Mouse (Mus musculus): ENCODE data around the gene 4933430I17Rik.
A peak's percentile ranks its signal among the peaks of the same experiment; 100 is the strongest.

Gene 4933430I17Rik

DNA sequence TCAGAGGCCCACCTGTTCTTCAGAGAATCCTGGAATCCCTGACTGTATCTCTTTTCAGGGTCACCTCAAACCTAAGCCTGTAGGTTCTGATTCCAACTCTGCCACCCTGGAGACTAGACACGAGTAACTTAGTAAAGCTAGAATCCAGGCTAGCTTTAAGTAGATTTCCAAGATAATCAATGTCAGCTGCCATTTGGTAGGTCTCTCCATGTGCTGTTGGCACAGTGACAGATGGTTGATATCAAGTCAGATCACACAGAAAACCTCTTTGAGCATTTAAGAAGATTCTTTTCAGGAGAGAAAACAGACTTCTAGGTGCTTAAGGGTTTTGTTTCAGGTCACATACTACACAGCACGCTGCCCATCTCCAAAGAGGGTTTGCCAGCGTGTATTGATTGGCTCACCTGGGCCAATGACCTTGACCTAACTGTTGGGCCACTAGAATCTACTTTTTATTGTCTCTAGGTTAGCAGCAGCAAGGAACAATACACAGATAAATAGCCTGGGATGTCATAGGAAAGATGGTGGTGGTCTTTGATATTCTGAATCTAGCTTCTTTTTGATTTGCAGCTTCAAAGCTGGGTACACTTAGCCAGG, 21.7 kb upstream of the 4933430I17Rik start, which contains the start of gene Hdhd3:
Hdhd3 (minus strand) TSS at position 94 of the 597 bp plus-strand sequence.
- no peak for DNase-seq (ENCODE audit: low read depth)

DNA sequence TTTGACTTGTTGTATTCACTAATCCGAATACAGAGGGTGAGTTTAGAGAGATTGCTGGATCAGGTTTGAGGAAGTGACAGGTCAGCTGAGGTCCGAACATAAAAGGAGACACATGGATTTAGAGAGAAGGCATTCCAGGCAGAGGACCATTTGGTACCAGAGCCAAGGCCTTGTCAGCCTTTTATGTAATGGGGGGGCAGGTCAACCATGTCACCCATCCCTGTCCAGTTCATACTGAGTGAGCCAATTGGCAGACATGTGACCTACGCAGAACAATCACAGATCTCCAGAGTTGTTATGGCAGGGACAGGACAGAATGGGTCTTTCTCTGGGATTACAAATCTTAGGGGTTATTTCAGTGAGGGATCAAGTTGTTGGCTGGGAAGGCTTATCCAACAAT, 19.2 kb upstream of the 4933430I17Rik start:
- DNase-seq (ENCODE audit: low read depth), result no peak

DNA sequence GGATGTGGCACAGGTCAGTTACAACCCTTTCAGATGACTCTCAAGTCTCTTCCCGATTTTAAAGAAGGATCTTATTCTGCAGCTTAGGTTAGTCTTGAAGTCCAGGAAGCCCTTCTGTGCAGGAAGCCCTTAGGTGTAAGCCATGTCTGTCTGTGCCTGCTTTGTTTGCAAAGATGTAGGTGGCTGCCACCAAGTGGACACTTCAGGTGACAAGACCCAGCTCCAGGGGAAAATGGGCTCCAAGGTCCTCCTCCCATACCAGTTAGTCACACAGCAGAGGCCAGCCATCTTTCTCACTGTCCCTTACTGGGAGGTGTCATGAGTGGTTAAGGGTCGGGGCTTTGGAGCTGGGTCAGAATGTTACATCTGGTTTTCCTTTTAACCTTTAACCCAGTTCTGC, 18.4 kb upstream of the 4933430I17Rik start:
- DNase-seq (ENCODE audit: low read depth), result peak; percentile 69

DNA sequence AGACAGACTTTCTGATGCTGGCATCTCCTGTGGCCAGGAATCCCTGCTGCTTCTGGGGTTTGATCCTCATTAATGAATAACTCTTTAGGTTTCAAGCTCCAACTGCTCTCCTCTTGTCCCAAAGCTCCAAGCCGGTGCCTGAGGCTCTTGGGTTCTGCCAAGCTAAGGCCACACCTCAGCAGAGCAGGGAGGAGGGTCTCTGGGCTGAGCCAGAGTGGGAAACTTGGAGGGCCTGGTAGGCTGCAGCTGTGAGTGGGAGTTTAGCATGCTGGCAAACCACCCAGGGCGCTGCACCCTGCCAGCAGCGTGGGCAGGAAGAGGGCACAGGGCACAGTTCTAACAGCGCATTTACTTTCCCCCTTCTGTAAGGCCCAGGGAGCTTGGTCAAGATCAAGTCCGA, 16.3 kb upstream of the 4933430I17Rik start:
- no peak for DNase-seq (ENCODE audit: low read depth)

DNA sequence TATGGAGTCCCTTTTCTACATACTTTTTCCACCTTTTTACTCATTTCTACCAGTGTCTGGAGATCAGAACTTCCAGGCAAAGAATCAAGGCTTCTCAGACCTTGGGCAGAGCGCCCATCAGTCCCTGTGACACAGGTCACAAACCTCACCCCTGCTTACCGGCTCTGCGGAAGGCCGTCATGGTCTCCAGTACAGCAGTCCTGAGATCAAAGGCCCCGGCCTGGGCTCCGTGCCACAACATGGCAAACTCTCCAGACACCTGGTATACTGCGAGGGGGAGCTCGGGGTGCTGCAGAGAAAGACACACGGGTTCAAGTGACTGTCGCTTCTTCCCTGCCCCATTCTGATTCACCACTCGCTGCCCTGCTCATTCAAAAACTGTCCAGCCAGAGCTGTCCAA, 15.2 kb upstream of the 4933430I17Rik start:
- DNase-seq (ENCODE audit: low read depth), result no peak

DNA sequence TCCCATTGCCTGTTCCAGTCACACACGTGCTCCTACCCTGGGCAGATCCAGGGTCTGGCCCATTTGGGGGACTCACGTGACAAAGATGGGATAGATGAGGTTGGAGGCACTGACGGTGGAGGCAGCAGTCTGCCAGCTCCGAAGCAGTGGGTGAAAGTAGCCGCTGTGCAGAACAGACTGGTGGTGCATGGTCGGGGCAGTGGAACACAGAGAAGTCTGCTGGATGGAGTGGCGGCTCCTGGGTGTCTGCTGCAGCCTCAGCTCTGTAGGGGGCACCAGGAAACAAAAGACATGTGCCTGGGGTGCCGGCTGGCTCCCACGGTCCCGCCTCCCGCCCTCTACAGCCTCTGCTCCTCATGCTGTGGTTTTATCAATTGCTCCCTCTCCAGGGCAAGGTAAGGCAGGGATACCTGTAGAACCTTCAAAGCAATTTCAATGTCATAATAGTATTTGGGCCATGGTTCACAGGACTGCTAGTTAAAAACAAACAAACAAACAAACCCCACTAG, 11.1 kb upstream of the 4933430I17Rik start:
- no peak for DNase-seq (ENCODE audit: low read depth)

DNA sequence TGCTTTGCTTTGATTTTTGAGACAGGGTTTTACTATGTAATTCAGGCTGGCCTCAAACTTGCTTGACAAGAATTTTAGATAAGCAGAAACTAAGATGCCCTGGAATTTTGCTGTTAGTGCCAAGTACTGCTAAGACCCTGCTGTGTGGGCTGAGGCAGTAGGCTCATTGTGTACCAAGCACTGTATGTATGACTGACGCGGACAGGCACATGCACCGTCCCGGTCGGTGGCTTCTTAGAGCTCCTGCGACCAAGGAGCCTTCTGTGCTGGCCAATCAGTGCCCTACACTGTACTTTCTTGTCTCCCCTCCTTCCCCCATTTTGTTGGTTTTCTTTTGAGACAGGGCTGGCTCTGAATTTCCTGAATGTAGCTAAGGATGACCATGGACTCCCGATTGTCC, 10.2 kb upstream of the 4933430I17Rik start:
- DNase-seq (ENCODE audit: low read depth), result no peak

DNA sequence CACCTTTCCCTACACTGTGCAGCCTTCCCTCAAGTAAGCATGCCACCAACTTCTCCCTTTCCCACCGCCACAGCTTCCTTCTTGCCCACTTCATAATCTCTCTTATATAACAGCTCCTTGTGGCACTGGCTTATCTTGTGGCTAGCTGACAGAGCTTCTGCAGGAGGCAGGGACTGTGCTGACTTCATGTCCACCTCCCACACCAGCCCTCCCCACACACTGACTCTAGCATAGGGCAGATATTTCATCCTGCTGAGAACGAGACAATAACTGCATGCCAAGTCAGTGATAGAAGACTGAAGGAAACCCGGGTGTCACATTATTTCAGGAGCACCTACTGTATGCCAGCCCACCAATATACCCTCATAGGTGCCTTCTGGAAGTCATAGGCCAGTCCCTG, 9.7 kb upstream of the 4933430I17Rik start:
- DNase-seq (ENCODE audit: low read depth), result no peak

DNA sequence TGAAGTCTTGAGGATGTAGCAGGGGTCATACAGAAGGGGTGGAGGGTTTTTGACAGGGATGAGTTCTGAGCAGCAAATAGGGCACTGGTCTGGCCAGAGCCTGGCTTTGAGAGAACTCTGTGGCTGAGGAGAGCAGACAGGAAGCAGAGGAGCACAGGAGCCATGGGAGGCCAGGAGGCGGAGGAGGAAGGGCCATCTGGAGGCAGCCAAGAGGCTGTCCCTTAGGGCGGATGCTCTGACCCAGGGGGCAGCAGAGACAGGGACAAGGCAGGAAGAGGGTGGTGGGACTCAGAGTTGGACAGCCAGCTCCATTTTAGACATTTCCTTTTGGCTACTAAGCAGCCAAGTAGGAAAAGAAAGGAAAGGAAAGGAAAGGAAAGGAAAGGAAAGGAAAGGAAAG, 9.1 kb upstream of the 4933430I17Rik start:
- no peak for DNase-seq (ENCODE audit: low read depth)

DNA sequence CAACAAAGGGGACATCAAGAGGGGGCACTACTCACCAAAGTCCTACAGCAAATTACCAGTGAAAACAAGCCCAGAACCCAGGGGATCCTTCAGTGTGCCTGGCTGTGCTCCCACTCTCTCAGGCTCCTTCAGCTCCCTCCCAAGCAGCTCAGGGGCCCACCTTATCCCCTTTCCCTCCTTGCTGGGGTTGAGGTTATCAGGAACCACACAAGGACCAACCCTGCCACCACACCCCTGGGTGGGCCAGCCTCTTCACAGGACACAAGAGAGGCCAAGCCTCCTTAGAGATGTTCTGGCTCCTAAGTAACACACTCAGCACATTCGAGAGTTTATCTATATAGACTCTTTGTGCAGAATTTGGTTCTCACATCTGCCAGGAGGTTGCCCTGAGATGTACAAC, 8.6 kb upstream of the 4933430I17Rik start:
- no peak for DNase-seq (ENCODE audit: low read depth)

DNA sequence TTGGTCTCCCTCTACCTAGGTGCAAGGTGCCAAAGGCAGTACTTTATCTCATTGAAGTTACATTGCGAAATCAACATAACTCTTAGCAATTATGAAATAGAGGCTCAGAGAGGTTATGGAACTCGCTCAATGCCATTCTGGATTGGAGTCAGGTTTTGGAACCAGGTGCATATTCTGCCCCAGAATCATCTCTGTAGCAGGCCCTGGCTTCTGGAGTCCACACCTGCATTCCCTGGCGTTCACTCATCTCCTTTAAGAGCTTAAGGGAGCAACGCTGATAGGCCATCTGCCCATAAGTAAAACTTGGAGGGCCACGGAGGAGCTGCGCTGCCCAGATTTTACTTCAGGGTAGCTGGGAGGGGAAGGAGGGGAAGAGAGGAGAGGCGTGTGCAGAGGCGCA, 8.1 kb upstream of the 4933430I17Rik start:
- DNase-seq (ENCODE audit: low read depth), result no peak

DNA sequence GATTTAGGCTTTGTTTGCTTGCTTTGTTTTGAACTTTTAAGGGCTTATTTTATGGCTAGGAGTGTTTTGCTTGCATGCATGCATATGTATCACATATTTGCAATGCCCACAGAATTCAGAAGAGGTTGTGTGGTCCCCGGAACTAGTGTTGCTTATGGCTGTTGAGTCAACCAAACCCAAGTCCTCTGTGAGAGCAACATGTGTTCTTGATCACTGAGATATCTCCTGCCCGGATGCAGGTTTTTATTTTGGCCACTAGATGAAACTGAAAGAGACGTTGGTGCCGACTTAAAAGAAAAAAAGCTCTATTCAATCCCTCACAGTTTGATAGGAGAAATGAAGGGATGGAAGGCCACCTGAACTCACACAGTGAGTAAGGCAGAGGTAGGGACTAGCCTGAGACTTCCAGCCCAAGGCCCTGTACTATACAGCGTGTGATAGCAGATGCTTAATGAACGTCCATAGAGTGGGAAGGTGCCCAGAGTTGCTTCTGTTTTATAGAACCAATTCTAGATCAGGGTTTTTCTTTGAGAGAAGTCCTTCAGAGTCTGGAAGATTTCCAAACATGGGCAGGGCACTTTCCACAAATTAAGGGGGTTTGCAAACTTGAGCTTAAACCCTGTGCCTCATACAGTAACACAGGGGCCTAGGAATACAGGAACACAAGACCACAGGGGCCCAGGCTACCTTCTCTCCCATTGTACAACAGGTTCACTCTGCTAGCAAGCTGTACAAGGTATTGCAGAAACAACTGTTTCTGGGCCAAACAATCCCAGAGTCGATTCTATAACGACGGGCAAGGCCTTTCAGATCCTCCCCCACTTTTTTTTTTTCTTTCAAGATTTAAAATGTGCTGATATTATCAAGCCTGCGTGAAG, 7.4 kb upstream of the 4933430I17Rik start:
- no peak for DNase-seq (ENCODE audit: low read depth)

DNA sequence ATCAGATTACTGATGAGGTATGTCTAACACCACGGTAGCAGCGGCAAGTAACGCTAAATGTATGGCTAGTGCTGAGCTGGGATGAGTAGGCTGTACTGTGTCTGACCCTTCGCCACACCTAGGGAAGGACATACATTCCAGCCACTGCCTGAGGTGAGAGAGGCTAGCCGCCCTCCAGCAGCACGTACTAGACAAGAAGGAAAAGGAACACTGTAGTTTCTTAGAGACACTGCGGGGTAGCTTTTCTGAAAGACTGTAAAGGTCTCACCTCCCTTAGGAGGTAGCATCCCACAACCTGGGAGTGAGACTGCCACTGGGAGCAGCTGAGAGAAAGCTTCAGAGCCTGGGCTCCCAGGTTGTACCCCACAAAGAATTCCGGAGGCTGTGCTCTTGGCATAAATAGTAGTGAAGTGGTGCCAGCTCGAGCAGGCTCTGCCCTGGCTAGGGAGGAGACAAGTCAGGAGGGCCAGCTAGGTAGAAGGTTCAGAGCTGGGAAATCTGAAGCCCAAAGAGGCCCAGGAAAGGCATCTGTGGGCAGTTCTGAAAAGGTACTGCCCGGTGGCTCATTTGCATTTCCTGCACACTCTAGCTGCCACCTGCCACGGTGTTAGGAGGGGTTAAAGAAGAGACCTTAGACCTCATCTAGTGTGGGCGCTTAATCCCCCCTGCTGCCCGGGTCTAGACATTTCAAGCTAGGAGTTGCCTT, 6.6 kb upstream of the 4933430I17Rik start:
- no peak for DNase-seq (ENCODE audit: low read depth)

DNA sequence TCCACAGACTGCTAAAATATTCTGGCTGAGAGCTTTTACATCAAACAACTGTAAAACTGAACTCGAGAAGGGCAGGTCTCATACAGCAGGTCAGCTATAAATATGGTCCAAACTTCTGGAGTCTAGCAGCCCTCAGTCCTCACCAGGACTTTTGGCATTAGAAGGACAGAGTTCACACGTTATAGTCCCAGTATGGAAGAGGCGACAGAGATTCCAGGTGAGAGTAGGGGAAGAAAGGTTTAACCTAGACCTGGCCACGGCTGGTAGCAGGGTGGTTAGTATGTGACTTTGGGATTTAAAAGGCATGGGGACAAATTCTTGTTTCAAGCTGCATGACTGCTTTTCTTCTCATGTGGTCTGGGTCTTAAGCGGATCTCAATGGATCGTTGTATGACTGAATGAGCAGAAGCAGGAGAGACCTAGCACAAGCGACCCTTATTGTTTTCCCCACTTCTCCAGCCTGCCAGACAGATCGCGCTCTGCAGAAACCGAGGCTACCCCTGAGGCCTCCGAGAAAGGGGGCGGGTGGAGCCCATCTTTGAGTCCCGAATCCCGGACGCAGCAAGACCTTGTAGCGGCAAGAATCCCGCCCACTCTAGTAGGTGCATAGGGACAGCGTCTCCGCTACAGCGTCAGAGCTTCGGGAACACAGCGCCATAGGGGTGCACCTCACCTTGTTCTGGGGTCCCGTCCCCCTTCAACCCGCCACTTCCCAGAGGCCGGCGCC, 5.9 kb upstream of the 4933430I17Rik start:
- DNase-seq (ENCODE audit: low read depth), result no peak

DNA sequence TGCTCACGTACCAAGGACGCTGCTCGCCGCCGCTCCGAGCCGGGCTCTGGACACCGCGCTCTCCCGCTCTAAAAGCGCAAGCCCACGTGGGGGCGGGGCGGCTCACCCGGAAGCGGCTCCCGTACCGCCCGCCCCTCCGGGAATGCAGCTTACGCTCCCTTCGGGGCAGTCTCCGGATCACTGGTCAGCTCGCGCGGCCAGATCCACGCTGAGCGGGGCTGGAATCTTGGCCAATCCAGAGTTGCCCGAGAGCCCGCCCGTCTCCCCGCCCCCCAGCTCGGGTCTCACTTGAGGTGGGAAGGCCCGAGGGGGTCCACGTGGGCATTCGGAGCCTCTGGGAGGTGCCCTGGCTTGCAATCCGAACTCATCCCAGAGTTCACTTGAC, 5.3 kb upstream of the 4933430I17Rik start, which contains the start of gene Alad:
Alad (minus strand) TSS at position 70 of the 385 bp plus-strand sequence.
- DNase-seq (ENCODE audit: low read depth), result peak; percentile 75

DNA sequence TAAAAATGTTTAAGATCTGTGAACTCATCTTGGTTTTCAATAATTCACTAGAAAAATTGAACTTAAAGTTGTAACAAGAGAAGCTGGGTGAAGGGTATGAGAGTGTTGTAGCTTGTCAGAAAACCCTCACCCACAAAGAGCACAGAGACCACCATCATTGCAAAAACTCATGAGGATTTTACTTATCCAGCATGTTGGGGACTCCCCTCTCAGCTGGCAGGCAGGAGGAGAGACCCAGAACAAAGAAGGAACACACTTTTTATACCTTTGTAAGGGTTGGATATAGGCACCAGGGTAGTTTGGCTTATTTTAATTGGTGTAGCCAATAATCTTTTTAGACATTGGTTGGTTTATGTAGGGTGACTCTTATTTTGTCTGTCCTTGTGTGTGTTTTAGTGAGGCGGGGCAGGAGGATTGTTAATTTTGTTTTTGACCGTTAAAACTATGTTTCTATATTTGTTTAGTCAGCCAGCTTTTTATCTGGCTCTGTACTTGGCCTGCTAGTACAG, 4.2 kb upstream of the 4933430I17Rik start:
- DNase-seq (ENCODE audit: low read depth), result no peak

DNA sequence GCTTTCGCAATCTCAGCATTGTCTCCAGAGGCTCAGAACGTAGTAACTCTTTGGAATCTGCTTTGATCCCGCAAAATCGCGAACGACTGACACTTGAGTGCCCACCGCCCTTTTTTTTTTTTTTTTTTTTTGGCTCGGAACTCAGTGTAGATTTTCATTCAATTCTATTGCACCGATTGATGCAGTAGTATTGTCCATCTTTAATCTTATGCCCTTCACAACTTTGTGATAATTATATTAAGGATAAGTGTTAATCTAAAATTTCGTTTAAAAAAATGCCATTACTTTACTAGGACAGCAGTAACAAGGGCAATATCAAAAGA, 281 bp downstream of the 4933430I17Rik start:
- no peak for DNase-seq (ENCODE audit: low read depth)

DNA sequence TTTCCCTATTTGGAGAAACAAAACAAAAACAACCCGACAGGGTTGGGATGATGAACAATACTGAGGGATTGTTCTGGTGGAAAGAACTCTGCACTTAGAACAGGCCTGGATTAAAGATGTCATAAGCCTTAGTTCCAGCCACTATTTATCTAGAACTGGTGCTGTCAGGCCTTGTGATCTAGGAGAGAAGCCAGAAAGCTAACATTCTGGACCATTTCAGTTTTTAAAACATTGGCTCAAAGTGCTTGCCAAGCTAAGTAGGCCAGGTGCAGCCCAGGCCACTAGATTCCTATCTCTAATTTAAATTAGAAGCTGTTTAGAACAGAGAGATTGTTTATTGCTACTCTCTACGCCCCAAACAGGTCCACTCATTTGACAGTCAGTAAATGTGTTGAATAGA, 1.1 kb downstream of the 4933430I17Rik start:
- DNase-seq (ENCODE audit: low read depth), result no peak

DNA sequence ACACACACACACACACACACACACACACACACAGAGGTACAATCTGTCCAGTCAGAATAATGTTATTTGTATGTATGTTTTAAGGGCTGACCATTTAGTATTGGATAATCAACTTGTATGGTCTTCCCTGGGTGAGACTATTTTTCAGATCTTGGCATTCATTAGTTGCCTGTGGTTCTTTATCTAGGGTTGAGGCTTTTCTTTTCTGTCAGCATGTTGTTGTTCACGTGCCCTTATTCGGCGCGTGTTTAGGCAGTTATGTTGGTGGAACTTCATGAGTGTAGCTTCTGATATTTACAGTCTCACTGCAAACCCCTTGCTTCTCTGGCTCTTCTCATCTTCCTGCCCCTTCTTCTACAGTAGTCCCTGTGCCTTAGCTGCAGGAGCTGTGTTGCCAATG, 2.5 kb downstream of the 4933430I17Rik start:
- no peak for DNase-seq (ENCODE audit: low read depth)

DNA sequence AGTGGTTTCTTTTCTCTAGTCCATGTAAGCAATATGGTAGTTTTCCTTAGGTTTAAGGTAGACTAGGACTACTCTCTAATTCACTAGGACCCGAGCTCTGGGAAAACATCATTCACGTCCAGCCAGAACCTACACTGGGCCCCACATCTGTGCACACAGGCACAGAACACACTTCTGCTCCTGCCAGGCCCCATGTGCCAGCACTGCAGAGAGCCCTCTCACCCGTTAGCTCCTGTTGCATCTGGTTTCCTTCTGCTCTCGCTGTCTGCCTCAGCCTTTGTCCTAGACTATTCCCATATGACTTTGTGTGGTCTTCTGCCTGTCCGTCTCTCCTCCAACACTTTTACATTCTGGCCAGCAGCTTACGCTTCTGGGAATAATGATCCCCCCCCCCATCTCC, 8.6 kb downstream of the 4933430I17Rik start:
- DNase-seq (ENCODE audit: low read depth), result no peak

DNA sequence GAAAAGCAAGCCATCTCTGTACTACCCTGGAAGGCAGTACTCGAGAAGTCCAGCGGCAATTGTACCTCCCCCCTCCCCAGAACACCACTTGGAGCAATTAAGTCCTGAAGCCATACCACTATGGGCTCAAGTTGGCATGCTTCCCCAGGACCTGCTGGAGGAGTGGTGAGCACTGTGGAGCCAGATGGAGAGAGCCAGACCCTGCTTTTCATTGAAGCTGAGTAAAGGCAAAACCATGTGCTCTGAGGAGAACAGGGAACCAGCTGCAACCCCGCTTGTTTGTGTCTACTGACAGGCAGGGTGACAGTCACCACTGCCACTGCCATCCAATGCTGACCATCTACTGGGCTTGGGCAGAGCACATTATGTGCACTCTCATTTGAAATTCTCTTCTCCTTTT, 16.6 kb downstream of the 4933430I17Rik start:
- no peak for DNase-seq (ENCODE audit: low read depth)

DNA sequence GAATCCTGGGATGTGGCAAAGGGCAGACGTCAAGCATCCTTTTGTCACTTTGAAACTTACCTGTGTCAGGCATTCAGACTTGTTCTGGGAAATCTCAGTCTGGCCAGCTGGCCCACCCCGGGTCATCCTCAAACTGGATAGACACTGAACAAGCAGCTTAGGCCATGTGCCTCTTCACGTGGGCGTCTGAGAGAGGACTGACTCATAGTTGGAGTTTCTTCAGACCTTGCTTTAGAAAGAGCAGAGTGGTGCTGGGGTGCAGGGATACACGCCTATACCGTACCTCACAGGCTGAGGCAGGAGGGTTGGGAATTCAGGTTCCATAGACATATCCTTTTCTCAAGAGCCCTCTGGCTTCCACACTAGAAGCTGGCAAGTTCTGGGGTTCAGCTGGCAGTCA, 18.6 kb downstream of the 4933430I17Rik start:
- DNase-seq (ENCODE audit: low read depth), result no peak

All from naive thymus-derived CD4-positive, alpha-beta T cell, adult 2 months (primary cell).